Mouse (Mus musculus): ENCODE data around the gene Map1a. TPM values are rescaled to one million over a fixed set of nuclear protein-coding genes. Genes with fewer than 3 reads are reported as not detected.

The Map1a gene
- polyA plus RNA-seq, 1 experiment from 2014 or later, result 0.93 TPM

GRCm38 (mm10) chr2:121294753-121295607 lies 5.6 kb downstream of the Map1a start:
- TF ChIP-seq CTCF (IDR thresholded peaks at IDR 0.05; ENCODE audit: low read depth), result no peak
- WGBS, result 3% methylated on average over 18 of the region's 18 CpGs
- H3K27ac ChIP-seq, result peak overlapping the region; percentile 27; the same call in 1 of the 2 replicates
- H3K36me3 ChIP-seq (ENCODE audit: insufficient read depth, low read length), result no peaks in the 10 kb centered on the region
- no peaks in the 10 kb centered on the region for H3K9me3 ChIP-seq (replicated peaks; ENCODE audit: low read length)
- peaks cover 14% of the 10 kb centered on the region for H3K4me1 ChIP-seq (replicated peaks; ENCODE audit: insufficient read depth, low read length)
- 0 out of 2 replicates have a peak overlapping the region, but pooled peaks have one; percentile 31 for H3K9ac ChIP-seq (ENCODE audit: low read depth, low read length)
- peak; percentile 30; the same call in 1 of the 2 replicates for ATAC-seq (replicated peaks; ENCODE audit: low FRiP score, low read depth)
- peak overlapping the region; percentile 63 for H3K4me2 ChIP-seq (ENCODE audit: low read length)
- peaks cover 8% of the 10 kb centered on the region for H3K27me3 ChIP-seq (ENCODE audit: insufficient read depth, low read length)
- DNase-seq (ENCODE audit: low spot score), result peak; percentile 78
- peak overlapping the region; percentile 37 for H3K4me3 ChIP-seq (replicated peaks; ENCODE audit: low read depth, low read length)

GRCm38 (mm10) chr2:121295608-121296571 lies 6.5 kb downstream of the Map1a start:
- Histone ChIP-seq H3K4me3 (replicated peaks; ENCODE audit: low read depth, low read length) (peak overlapping the region; percentile 37), H3K27ac (no peak overlapping the region), H3K4me2 (ENCODE audit: low read length) (peak overlapping the region; percentile 63), H3K9ac (ENCODE audit: low read depth, low read length) (0 out of 2 replicates have a peak overlapping the region, but pooled peaks have one; percentile 31), H3K27me3 (ENCODE audit: insufficient read depth, low read length) (peaks cover 5% of the 10 kb centered on the region), H3K36me3 (ENCODE audit: insufficient read depth, low read length) (no peaks in the 10 kb centered on the region), H3K4me1 (replicated peaks; ENCODE audit: insufficient read depth, low read length) (peaks cover 11% of the 10 kb centered on the region), H3K9me3 (replicated peaks; ENCODE audit: low read length) (no peaks in the 10 kb centered on the region)
- no peak for TF ChIP-seq CTCF (IDR thresholded peaks at IDR 0.05; ENCODE audit: low read depth)
- peak; percentile 30 for ATAC-seq (replicated peaks; ENCODE audit: low FRiP score, low read depth)
- 3% methylated on average over 15 of the region's 15 CpGs for WGBS
- no peak for DNase-seq (ENCODE audit: low spot score)

- no peak for ATAC-seq (replicated peaks; ENCODE audit: low FRiP score, low read depth)
- no peak for TF ChIP-seq CTCF (IDR thresholded peaks at IDR 0.05; ENCODE audit: low read depth)
- no peak for DNase-seq (ENCODE audit: low spot score)
- Histone ChIP-seq H3K9ac (ENCODE audit: low read depth, low read length) (no peak overlapping the region), H3K36me3 (ENCODE audit: insufficient read depth, low read length) (no peaks in the 10 kb centered on the region), H3K9me3 (replicated peaks; ENCODE audit: low read length) (no peaks in the 10 kb centered on the region), H3K4me3 (replicated peaks; ENCODE audit: low read depth, low read length) (no peak overlapping the region), H3K27me3 (ENCODE audit: insufficient read depth, low read length) (peaks cover 5% of the 10 kb centered on the region; the same call in 1 of the 2 replicates), H3K4me1 (replicated peaks; ENCODE audit: insufficient read depth, low read length) (peaks cover 11% of the 10 kb centered on the region), H3K4me2 (ENCODE audit: low read length) (peak overlapping the region; percentile 63; the same call in 1 of the 2 replicates), H3K27ac (no peak overlapping the region)
- WGBS, result 17% methylated on average over 6 of the region's 6 CpGs
Observed at GRCm38 (mm10) chr2:121296754-121297231, 7.4 kb downstream of the Map1a start.

- H3K4me2 ChIP-seq (ENCODE audit: low read length), result no peak overlapping the region
- no peak for DNase-seq (ENCODE audit: low spot score)
- H3K27me3 ChIP-seq (ENCODE audit: insufficient read depth, low read length), result peaks cover 5% of the 10 kb centered on the region; the same call in 1 of the 2 replicates
- 16% methylated on average over 9 of the region's 9 CpGs for WGBS
- H3K9ac ChIP-seq (ENCODE audit: low read depth, low read length), result no peak overlapping the region
- H3K9me3 ChIP-seq (replicated peaks; ENCODE audit: low read length), result no peaks in the 10 kb centered on the region
- TF ChIP-seq CTCF (IDR thresholded peaks at IDR 0.05; ENCODE audit: low read depth), result no peak
- H3K4me3 ChIP-seq (replicated peaks; ENCODE audit: low read depth, low read length), result no peak overlapping the region
- no peak for ATAC-seq (replicated peaks; ENCODE audit: low FRiP score, low read depth)
- H3K27ac ChIP-seq, result no peak overlapping the region
- H3K36me3 ChIP-seq (ENCODE audit: insufficient read depth, low read length), result no peaks in the 10 kb centered on the region
- H3K4me1 ChIP-seq (replicated peaks; ENCODE audit: insufficient read depth, low read length), result peaks cover 11% of the 10 kb centered on the region
Observed at GRCm38 (mm10) chr2:121297701-121298100, 8.3 kb downstream of the Map1a start.

GRCm38 (mm10) chr2:121298131-121298530 lies 8.7 kb downstream of the Map1a start:
- H3K9ac ChIP-seq (ENCODE audit: low read depth, low read length), result no peak overlapping the region
- DNase-seq (ENCODE audit: low spot score) (no peak), ATAC-seq (replicated peaks; ENCODE audit: low FRiP score, low read depth) (no peak)
- peaks cover 11% of the 10 kb centered on the region for H3K4me1 ChIP-seq (replicated peaks; ENCODE audit: insufficient read depth, low read length)
- H3K4me2 ChIP-seq (ENCODE audit: low read length), result no peak overlapping the region
- H3K4me3 ChIP-seq (replicated peaks; ENCODE audit: low read depth, low read length), result no peak overlapping the region
- no peak for TF ChIP-seq CTCF (IDR thresholded peaks at IDR 0.05; ENCODE audit: low read depth)
- H3K27ac ChIP-seq, result no peak overlapping the region
- peaks cover 5% of the 10 kb centered on the region; the same call in 1 of the 2 replicates for H3K27me3 ChIP-seq (ENCODE audit: insufficient read depth, low read length)
- H3K36me3 ChIP-seq (ENCODE audit: insufficient read depth, low read length), result no peaks in the 10 kb centered on the region
- 11% methylated on average over 7 of the region's 8 CpGs for WGBS
- no peaks in the 10 kb centered on the region for H3K9me3 ChIP-seq (replicated peaks; ENCODE audit: low read length)

- Histone ChIP-seq H3K36me3 (ENCODE audit: insufficient read depth, low read length) (no peaks in the 10 kb centered on the region), H3K4me3 (replicated peaks; ENCODE audit: low read depth, low read length) (no peak overlapping the region), H3K9me3 (replicated peaks; ENCODE audit: low read length) (no peaks in the 10 kb centered on the region), H3K27me3 (ENCODE audit: insufficient read depth, low read length) (peaks cover 5% of the 10 kb centered on the region; the same call in 1 of the 2 replicates), H3K4me1 (replicated peaks; ENCODE audit: insufficient read depth, low read length) (peaks cover 5% of the 10 kb centered on the region), H3K27ac (no peak overlapping the region), H3K9ac (ENCODE audit: low read depth, low read length) (no peak overlapping the region), H3K4me2 (ENCODE audit: low read length) (no peak overlapping the region)
- ATAC-seq (replicated peaks; ENCODE audit: low FRiP score, low read depth) (no peak), DNase-seq (ENCODE audit: low spot score) (no peak)
- no peak for TF ChIP-seq CTCF (IDR thresholded peaks at IDR 0.05; ENCODE audit: low read depth)
- 88% methylated on average over 17 of the region's 17 CpGs for WGBS
Observed at GRCm38 (mm10) chr2:121299471-121299870, 10.1 kb downstream of the Map1a start.

Data from kidney, postnatal 0 days (tissue).